ENCODE assay signal across 9 mouse cellular contexts in the genomic region with DNA sequence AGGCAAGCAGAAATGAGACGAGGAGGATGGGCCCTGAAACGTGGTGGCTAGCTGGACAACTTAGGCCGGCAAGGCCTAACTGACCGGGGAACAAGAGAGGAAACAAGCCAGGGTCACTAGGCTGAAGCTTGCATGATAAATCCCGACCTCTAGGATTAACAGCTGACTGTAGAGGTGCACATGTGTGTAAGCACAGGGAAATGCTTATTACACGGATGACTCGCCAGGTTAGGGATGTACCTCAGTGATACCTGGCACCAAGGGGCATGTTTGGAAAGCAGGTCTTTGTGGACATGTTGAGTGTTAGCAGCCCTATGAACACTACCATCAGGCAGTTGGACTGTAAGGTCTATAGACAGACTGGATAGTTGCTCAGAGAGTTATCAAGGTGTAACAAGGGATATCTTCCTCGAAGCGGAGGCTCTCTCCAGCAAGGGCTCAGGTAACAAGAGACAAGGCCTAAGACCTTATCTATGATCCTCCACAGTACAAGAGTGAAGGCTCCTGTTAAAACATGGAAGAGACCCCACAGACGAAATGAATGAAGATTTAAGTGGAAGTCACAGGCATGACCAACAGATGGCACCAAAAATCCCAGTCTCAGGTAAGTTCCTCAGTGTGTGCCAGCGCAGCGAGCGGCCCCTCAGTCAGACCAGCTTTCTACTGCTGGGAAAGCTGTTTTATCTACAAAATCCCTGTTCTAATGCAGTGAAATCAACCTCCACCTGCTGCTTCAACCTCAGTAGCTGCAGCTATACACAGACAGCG. TPM values are rescaled to one million over a fixed set of nuclear protein-coding genes. Genes with fewer than 3 reads are reported as not detected.
DNase-seq lines count a peak whose midpoint lies in the region; ATAC-seq lines count a peak whose summit lies in the region.
"Had no signal": no experiment of that assay in that cellular context is flagged by ENCODE, and none has a peak within 500 bp of the region (broad histone marks: within the 10 kb centered on the region; RNA-seq: fewer than 3 reads in every experiment).

No protein-coding gene starts in this region.

- no peak overlapping the region for H3K9ac ChIP-seq in heart, embryonic 15.5 days
- no peak overlapping the region for H3K9ac ChIP-seq in embryonic facial prominence, embryonic 14.5 days (ENCODE audit: low read depth, low read length)
- no peak overlapping the region for H3K9ac ChIP-seq in liver, embryonic 15.5 days

- ATAC-seq in heart, embryonic 15.5 days (replicated peaks; ENCODE audit: insufficient number of reproducible peaks, insufficient read depth, low FRiP score, low read depth), result no peak
- no peak for ATAC-seq in embryonic facial prominence, embryonic 14.5 days (ENCODE audit: low read depth)
- no peak for ATAC-seq in liver, embryonic 15.5 days (ENCODE audit: insufficient read depth)

- no peaks in the 10 kb centered on the region for H3K27me3 ChIP-seq in heart, embryonic 15.5 days
- H3K27me3 ChIP-seq in embryonic facial prominence, embryonic 14.5 days (replicated peaks; ENCODE audit: control insufficient read depth, insufficient read depth, low read length), result no peaks in the 10 kb centered on the region
- H3K27me3 ChIP-seq in liver, embryonic 15.5 days, result no peaks in the 10 kb centered on the region

- 73% methylated on average over 14 of the region's 14 CpGs for WGBS in heart, embryonic 15.5 days
- WGBS in embryonic facial prominence, embryonic 14.5 days, result 71% methylated on average over 14 of the region's 14 CpGs
- 70% methylated on average over 14 of the region's 14 CpGs for WGBS in liver, embryonic 15.5 days (ENCODE audit: insufficient replicate concordance)

- intact Hi-C loops in heart, postnatal 10 days (cut with DNase I), result loop anchor here (10.0 kb wide), 1 partner anchor 126 kb away; the partner anchor contains the start of gene H2-Ob

- 0 out of 2 replicates have a peak overlapping the region, but pooled peaks have one; percentile 43 for H3K27ac ChIP-seq in heart, embryonic 15.5 days
- H3K27ac ChIP-seq in embryonic facial prominence, embryonic 14.5 days (replicated peaks; ENCODE audit: low read depth, low read length), result no peak overlapping the region
- 0 out of 2 replicates have a peak overlapping the region, but pooled peaks have one; percentile 24 for H3K27ac ChIP-seq in liver, embryonic 15.5 days (replicated peaks)

- no peak overlapping the region for H3K4me2 ChIP-seq in heart, embryonic 15.5 days
- H3K4me2 ChIP-seq in embryonic facial prominence, embryonic 14.5 days (ENCODE audit: low read depth, low read length), result no peak overlapping the region
- H3K4me2 ChIP-seq in liver, embryonic 15.5 days, result no peak overlapping the region

- peaks cover 41% of the 10 kb centered on the region for H3K36me3 ChIP-seq in heart, embryonic 15.5 days
- peaks cover 54% of the 10 kb centered on the region for H3K36me3 ChIP-seq in embryonic facial prominence, embryonic 14.5 days (ENCODE audit: control insufficient read depth, insufficient read depth, low read length)
- peaks cover 54% of the 10 kb centered on the region for H3K36me3 ChIP-seq in liver, embryonic 15.5 days (replicated peaks)

- H3K9me3 ChIP-seq in heart, embryonic 15.5 days (replicated peaks), result no peaks in the 10 kb centered on the region
- peaks cover 3% of the 10 kb centered on the region; the same call in 1 of the 2 replicates for H3K9me3 ChIP-seq in embryonic facial prominence, embryonic 14.5 days (ENCODE audit: control insufficient read depth, low read length)
- no peaks in the 10 kb centered on the region for H3K9me3 ChIP-seq in liver, embryonic 15.5 days (replicated peaks)

- no peak overlapping the region for H3K4me3 ChIP-seq in heart, embryonic 15.5 days
- H3K4me3 ChIP-seq in embryonic facial prominence, embryonic 14.5 days (ENCODE audit: low read depth, low read length), result no peak overlapping the region
- no peak overlapping the region for H3K4me3 ChIP-seq in liver, embryonic 15.5 days (replicated peaks)

- peaks cover 6% of the 10 kb centered on the region; the same call in 1 of the 2 replicates for H3K4me1 ChIP-seq in heart, embryonic 15.5 days (replicated peaks)
- H3K4me1 ChIP-seq in embryonic facial prominence, embryonic 14.5 days (ENCODE audit: control insufficient read depth, insufficient read depth, low read length), result no peaks in the 10 kb centered on the region
- H3K4me1 ChIP-seq in liver, embryonic 15.5 days (replicated peaks), result no peaks in the 10 kb centered on the region

- DNase-seq in heart, postnatal 10 days, result no peak
- DNase-seq in CD4-positive, CD25-positive, alpha-beta regulatory T cell, adult 2 months (ENCODE audit: low read depth, low spot score), result peak; percentile 70
- peak; percentile 34 for DNase-seq in embryonic facial prominence, embryonic 14.5 days (ENCODE audit: low spot score)
- DNase-seq in urinary bladder, postnatal 4 days (ENCODE audit: low spot score in 2 of 2), result no peak
- DNase-seq in adrenal gland, adult 2 months, result no peak
- no peak for DNase-seq in right cerebral cortex, adult 2 months (ENCODE audit: low spot score in 2 of 2)

RNA-seq across cellular contexts. Expression of gene H2-DMa, which starts 10.1 kb away (rescaled TPM):
- polyA plus RNA-seq in heart, embryonic 15.5 days (2015; fragmentation: Nextera tagmentation; extraction: Ambion mirVana), result 6.0 and 13.6 TPM in 2 replicates
- 1 to 10 TPM; 4.1 to 4.5 TPM for total RNA-seq in heart, postnatal 10 days (2021)
- polyA plus RNA-seq in embryonic facial prominence, embryonic 14.5 days (2014; fragmentation: Nextera tagmentation; extraction: Ambion mirVana), result 13.6 and 14.9 TPM in 2 replicates
- polyA plus RNA-seq in liver, embryonic 15.5 days (2015; fragmentation: Nextera tagmentation; extraction: Ambion mirVana), result 6.4 TPM in 2 replicates
- total RNA-seq in adrenal gland, adult 2 months (2021), result 10 to 100 TPM; 14.4 to 18.9 TPM
- polyA plus RNA-seq in adrenal gland, adult 2 months (2012; rRNA removed), result 24.2 and 27.4 TPM in 2 replicates

RNA-seq across cellular contexts. Expression of gene Brd2, which starts 13.2 kb away (rescaled TPM):
- polyA plus RNA-seq in heart, embryonic 15.5 days (2015; fragmentation: Nextera tagmentation; extraction: Ambion mirVana), result 59.0 and 77.7 TPM in 2 replicates
- 100 to 1,000 TPM; 113 to 119 TPM for total RNA-seq in heart, postnatal 10 days (2021)
- polyA plus RNA-seq in embryonic facial prominence, embryonic 14.5 days (2014; fragmentation: Nextera tagmentation; extraction: Ambion mirVana), result 103 and 105 TPM in 2 replicates
- 37.8 and 40.1 TPM in 2 replicates for polyA plus RNA-seq in liver, embryonic 15.5 days (2015; fragmentation: Nextera tagmentation; extraction: Ambion mirVana)
- total RNA-seq in adrenal gland, adult 2 months (2021), result 100 to 1,000 TPM; 173 to 286 TPM
- 103 and 104 TPM in 2 replicates for polyA plus RNA-seq in adrenal gland, adult 2 months (2012; rRNA removed)

RNA-seq across cellular contexts. Expression of gene H2-Oa, which starts 17.1 kb away (rescaled TPM):
- polyA plus RNA-seq in heart, embryonic 15.5 days (2015; fragmentation: Nextera tagmentation; extraction: Ambion mirVana), result 0.29 and 0.94 TPM in 2 replicates
- under 1 TPM in 1 of 2 experiments, not detected in 1; 0.31 TPM for total RNA-seq in heart, postnatal 10 days (2021)
- 0.36 and 0.76 TPM in 2 replicates for polyA plus RNA-seq in embryonic facial prominence, embryonic 14.5 days (2014; fragmentation: Nextera tagmentation; extraction: Ambion mirVana)
- 0.17 and 0.40 TPM in 2 replicates for polyA plus RNA-seq in liver, embryonic 15.5 days (2015; fragmentation: Nextera tagmentation; extraction: Ambion mirVana)
- total RNA-seq in adrenal gland, adult 2 months (2021), result under 1 TPM in 1 of 2 experiments, not detected in 1; 0.62 TPM
- 1.9 TPM in 2 replicates for polyA plus RNA-seq in adrenal gland, adult 2 months (2012; rRNA removed)
- total RNA-seq: gastrocnemius, adult 8-10 months had no signal

RNA-seq across cellular contexts. Expression of gene H2-DMb2, which starts 33.9 kb away (rescaled TPM):
- polyA plus RNA-seq in heart, embryonic 15.5 days (2015; fragmentation: Nextera tagmentation; extraction: Ambion mirVana), result 0.69 and 2.5 TPM in 2 replicates
- total RNA-seq in heart, postnatal 10 days (2021), result 1 to 10 TPM in 1 of 2 experiments, under 1 TPM in 1; 0.98 to 1.1 TPM
- polyA plus RNA-seq in embryonic facial prominence, embryonic 14.5 days (2014; fragmentation: Nextera tagmentation; extraction: Ambion mirVana), result 0.22 and 0.39 TPM in 2 replicates
- 0.54 and 1.0 TPM in 2 replicates for polyA plus RNA-seq in liver, embryonic 15.5 days (2015; fragmentation: Nextera tagmentation; extraction: Ambion mirVana)
- total RNA-seq in adrenal gland, adult 2 months (2021), result 1 to 10 TPM; 2.0 to 3.4 TPM
- polyA plus RNA-seq in adrenal gland, adult 2 months (2012; rRNA removed), result 1.3 and 2.3 TPM in 2 replicates

RNA-seq across cellular contexts. Expression of gene H2-DMb1, which starts 43.6 kb away (rescaled TPM):
- 0.34 and 3.2 TPM in 2 replicates for polyA plus RNA-seq in heart, embryonic 15.5 days (2015; fragmentation: Nextera tagmentation; extraction: Ambion mirVana)
- total RNA-seq in heart, postnatal 10 days (2021), result under 1 TPM; 0.72 to 0.89 TPM
- 2.8 and 4.3 TPM in 2 replicates for polyA plus RNA-seq in embryonic facial prominence, embryonic 14.5 days (2014; fragmentation: Nextera tagmentation; extraction: Ambion mirVana)
- polyA plus RNA-seq in liver, embryonic 15.5 days (2015; fragmentation: Nextera tagmentation; extraction: Ambion mirVana), result 1.6 and 1.7 TPM in 2 replicates
- total RNA-seq in adrenal gland, adult 2 months (2021), result 10 to 100 TPM in 1 of 2 experiments, 1 to 10 TPM in 1; 6.4 to 12.3 TPM
- polyA plus RNA-seq in adrenal gland, adult 2 months (2012; rRNA removed), result 32.6 and 33.3 TPM in 2 replicates

Comparison
In these comparisons a context has a peak if more than half of its experiments do, and no peak if none do; other contexts are left out.
1. DNase-seq: peak in CD4-positive, CD25-positive, alpha-beta regulatory T cell, adult 2 months (single experiment) and embryonic facial prominence, embryonic 14.5 days (single experiment); none in heart, postnatal 10 days (0 of 2), urinary bladder, postnatal 4 days (0 of 2), adrenal gland, adult 2 months (single experiment) and right cerebral cortex, adult 2 months (0 of 2).